Mouse (Mus musculus): ENCODE measurements around the gene Kifc5b.

Kifc5b gene

GRCm38 (mm10) chr17:26946567-26946966 lies 29.7 kb downstream of the Kifc5b start:
- peak; percentile 46 for DNase-seq (ENCODE audit: low spot score in 2 of 2)

- DNase-seq (ENCODE audit: low spot score in 2 of 2) = no peak
These were observed 30.6 kb downstream of the Kifc5b start for GRCm38 (mm10) chr17:26947231-26948100.

DNA sequence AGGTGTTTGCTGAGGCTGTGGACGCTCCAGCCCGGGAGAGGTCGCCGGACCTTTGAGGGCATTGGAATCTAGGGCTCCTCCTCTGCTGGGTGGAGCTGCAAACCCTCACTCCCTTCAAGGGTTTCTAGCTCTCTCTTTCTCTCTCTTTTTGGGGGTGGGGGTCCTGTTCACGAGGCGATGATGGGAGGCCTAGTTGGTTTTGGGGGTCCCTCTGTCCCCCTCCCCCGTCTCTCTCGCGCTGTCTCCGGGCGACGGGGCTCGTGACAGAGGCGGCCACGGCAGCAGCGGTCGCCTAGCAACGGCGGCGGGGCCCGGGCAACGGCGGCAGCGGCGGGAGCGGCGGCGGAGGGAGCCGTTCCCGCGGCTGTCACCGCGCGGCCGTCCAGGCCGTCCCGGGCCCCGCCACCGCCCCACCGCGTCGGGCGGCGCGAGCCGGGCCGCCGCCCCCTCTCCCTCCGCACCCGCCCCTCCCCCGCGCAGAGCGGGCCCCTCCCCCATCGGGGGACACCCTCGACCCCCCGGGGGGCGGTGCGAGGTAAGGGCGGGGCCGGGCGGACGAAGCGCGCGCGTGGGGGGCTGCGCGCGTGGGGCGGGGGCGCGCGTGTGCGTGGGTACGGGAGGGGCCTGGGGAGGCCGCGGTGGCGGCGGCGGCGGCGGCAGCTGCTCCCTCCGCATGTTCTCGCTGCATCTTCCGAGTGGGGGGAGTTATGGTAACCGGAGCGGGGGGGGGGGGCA lies 31.6 kb downstream of the Kifc5b start:
- DNase-seq (ENCODE audit: low spot score in 2 of 2) = no peak

- no peak for DNase-seq (ENCODE audit: low spot score in 2 of 2)
These were observed 32.2 kb downstream of the Kifc5b start for GRCm38 (mm10) chr17:26949051-26949577.

- DNase-seq (ENCODE audit: low spot score in 2 of 2) = no peak
These were observed 33.0 kb downstream of the Kifc5b start for GRCm38 (mm10) chr17:26949866-26950265.

GRCm38 (mm10) chr17:26950560-26951288 lies 33.8 kb downstream of the Kifc5b start:
- no peak for DNase-seq (ENCODE audit: low spot score in 2 of 2)

DNA sequence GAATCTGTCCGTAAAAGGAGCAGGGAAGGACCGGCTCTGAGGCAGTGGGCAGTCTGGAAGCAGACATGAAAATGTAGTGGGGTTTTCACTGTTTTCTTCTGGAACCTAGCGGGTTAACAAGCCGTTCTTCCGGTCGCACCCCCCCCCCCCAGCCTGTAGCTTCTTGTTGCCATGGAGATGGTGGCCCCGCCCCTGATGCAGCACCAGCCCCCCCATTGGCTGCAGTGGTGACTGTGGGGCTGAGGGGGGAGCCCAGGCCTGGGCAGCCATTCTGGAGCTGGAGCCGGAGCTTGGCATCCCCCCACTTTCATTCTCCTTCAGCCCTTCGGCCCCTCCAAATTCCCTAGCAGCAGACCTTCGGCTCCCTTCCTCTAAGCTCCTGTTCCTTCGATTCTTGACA lies 34.5 kb downstream of the Kifc5b start:
- DNase-seq (ENCODE audit: low spot score in 2 of 2) = peak; percentile 75 to 77

- no peak for DNase-seq (ENCODE audit: low spot score in 2 of 2)
These were observed 35.3 kb downstream of the Kifc5b start for GRCm38 (mm10) chr17:26951952-26952877.

GRCm38 (mm10) chr17:26953201-26953600 lies 36.3 kb downstream of the Kifc5b start:
- DNase-seq (ENCODE audit: low spot score in 2 of 2) = no peak

- DNase-seq (ENCODE audit: low spot score in 2 of 2) = no peak
These were observed 36.8 kb downstream of the Kifc5b start for GRCm38 (mm10) chr17:26953726-26954125.

GRCm38 (mm10) chr17:26956309-26956708 lies 39.4 kb downstream of the Kifc5b start:
- no peak for DNase-seq (ENCODE audit: low spot score in 2 of 2)

- peak in 1 of 2 experiments; percentile 30 for DNase-seq (ENCODE audit: low spot score in 2 of 2)
These were observed 40.0 kb downstream of the Kifc5b start for GRCm38 (mm10) chr17:26956895-26957294.

- no peak for DNase-seq (ENCODE audit: low spot score in 2 of 2)
These were observed 41.0 kb downstream of the Kifc5b start for GRCm38 (mm10) chr17:26957872-26958271.

DNA sequence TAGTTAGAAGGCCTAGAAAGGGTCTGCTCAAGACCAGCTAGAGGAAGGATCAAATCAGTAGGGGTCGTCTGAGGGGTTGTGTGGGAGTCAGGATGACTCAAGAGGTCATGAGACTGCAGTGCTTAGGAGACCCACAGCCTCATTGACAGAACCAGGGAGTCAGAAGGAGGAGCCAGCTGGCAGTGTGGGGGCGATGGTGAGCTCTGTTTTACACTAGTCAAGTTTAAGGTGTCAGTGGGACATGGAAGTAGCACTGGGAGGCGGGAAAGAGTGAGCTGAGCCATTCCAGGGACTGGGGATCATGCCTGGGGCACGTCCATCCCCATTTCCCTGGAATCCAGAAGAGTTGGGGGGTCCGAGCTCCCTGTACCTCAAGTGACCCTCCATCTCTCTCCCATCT lies 42.0 kb downstream of the Kifc5b start:
- DNase-seq (ENCODE audit: low spot score in 2 of 2) = no peak

- no peak for DNase-seq (ENCODE audit: low spot score in 2 of 2)
These were observed 42.9 kb downstream of the Kifc5b start for GRCm38 (mm10) chr17:26959815-26960214.

GRCm38 (mm10) chr17:26961572-26962240 lies 44.8 kb downstream of the Kifc5b start:
- no peak for DNase-seq (ENCODE audit: low spot score in 2 of 2)

GRCm38 (mm10) chr17:26966993-26967392 lies 50.1 kb downstream of the Kifc5b start:
- no peak for DNase-seq (ENCODE audit: low spot score in 2 of 2)

GRCm38 (mm10) chr17:26967477-26967876 lies 50.6 kb downstream of the Kifc5b start:
- DNase-seq (ENCODE audit: low spot score in 2 of 2) = no peak

DNA sequence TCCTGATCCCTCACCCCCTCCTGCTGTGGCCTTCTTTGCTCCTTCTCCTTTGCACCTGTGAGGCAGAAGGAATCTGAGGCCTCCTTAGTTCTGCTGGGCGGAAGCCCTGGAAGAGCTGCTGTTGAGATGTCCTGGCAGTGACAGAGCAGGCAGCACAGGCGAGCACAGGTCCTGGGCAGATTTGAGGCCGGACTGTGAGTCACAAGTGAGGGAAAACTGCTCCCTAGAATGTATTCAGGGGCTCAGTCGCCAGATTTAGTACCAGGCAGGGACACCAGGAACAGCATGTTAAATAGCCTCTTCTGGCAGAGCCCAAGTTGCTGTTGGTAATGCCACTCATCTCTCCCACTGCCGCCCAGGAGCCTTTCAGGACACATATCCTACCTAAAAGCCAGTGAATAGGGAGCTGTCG lies 51.3 kb downstream of the Kifc5b start:
- DNase-seq (ENCODE audit: low spot score in 2 of 2) = no peak

DNA sequence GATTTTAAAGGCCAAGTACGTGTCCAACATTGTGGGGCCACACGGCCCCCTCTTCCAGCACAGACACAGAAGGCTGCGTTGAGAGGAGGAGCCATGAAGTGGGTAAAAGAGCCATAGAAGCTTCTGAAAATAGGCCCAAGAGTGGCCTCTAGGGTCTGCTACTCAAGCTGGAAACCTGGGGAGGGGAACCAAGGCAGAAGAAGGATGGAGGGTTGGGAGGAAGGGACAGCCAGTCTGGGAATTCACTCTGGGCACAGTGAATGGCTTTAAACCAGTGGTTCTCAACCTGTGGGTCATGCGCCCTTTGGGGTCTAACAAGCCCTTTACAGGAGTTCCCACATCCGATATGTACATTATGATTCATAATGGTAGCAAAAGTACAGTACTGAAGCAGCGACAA lies 52.4 kb downstream of the Kifc5b start:
- no peak for DNase-seq (ENCODE audit: low spot score in 2 of 2)

Measured in spleen, postnatal 36 days (tissue).